Mouse (Mus musculus): ENCODE measurements around the gene Sik2.

Gene Sik2

GRCm38 (mm10) chr9:50986123-50986522, 22.8 kb downstream of the Sik2 start:
- no peak for DNase-seq (ENCODE audit: low spot score in 2 of 2)

GRCm38 (mm10) chr9:50981499-50982190, 27.2 kb downstream of the Sik2 start:
- no peak for DNase-seq (ENCODE audit: low spot score in 2 of 2)

GRCm38 (mm10) chr9:50974631-50975030, 34.2 kb downstream of the Sik2 start:
- DNase-seq (ENCODE audit: low spot score in 2 of 2), result no peak

GRCm38 (mm10) chr9:50970413-50970812, 38.5 kb downstream of the Sik2 start:
- DNase-seq (ENCODE audit: low spot score in 2 of 2), result no peak

GRCm38 (mm10) chr9:50969266-50969665, 39.6 kb downstream of the Sik2 start:
- no peak for DNase-seq (ENCODE audit: low spot score in 2 of 2)

- no peak for DNase-seq (ENCODE audit: low spot score in 2 of 2)
Observed at GRCm38 (mm10) chr9:50966277-50966676, 42.6 kb downstream of the Sik2 start.

DNA sequence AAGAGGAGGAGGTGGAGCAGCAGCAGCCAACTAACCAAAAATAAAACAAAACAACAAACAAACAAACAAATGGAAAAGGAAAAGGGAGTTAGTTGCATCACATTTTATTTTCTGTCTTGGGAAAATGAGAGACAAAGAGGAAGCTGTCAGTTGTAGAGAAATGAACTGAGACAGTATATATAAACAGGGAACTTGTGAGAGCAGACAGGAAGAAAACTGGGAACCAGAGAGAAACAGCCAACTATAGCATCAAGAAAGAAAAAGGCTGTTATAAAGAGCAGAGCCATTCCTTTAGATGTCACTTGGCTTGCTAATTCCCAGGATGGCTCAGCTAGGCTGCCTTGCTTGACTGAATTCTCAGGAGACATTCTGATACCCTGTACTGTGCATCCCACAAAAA, 43.5 kb downstream of the Sik2 start:
- no peak for DNase-seq (ENCODE audit: low spot score in 2 of 2)

DNA sequence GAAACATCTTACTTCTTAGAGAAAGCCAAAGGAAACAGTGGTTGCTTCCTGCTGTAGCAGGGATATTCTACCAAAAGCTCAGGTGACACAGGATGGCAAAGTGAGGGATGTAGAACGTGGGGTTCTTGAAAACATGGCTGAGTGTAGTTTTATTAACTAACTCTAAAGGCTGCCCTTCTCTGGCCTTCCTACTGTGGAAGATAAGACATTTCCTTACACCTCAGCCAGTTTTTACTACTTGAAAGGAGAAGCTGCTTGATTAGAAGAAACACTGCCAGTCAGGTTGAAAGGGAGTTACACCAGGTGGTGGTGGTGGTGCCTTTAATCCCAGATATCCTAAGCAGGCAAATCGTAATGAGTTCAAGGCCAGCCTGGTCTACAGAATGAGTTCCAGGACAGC, 44.0 kb downstream of the Sik2 start:
- DNase-seq (ENCODE audit: low spot score in 2 of 2), result no peak

DNA sequence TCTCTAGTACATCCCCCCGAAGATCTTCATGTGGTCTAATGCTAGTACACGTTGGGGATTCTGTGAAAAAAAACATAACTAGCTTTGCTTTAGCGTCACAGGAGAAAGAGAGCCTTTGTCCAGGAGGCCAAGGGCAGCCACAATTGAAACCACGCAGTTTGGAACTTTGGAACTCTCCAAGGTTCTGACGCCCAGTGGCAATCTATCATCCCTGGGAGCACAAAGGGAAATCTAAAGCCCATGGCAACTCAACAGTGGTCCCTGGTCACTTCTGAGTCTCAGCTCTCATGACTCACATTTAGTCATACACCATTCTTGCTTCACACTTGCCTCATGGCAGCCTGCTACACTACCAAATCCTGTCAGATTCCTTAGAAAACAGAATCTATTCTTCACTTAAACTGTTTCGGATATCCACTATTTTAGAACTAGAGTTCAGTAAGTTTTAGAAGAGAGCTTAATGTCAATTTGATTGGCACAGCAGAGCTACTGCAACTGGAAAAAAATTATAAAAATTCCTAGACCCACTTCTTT, 50.9 kb downstream of the Sik2 start:
- no peak for DNase-seq (ENCODE audit: low spot score in 2 of 2)

DNA sequence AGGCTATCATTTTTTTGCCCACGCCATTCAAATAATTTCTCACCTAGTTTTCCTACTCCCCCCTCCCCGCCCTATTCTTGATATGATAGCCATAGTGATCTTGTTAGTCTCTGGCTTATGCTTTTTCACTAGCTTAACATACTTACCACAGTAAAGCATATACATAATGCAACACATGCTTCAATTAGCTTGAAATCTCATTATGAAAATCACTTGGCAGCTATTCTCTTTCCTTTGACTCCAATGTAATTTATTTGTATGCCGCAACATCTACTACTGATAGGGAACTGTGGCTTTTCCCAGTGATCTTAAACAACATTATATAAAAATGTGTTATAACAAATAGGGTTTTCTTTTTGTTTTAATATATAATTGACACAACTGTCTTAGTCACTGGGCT, 53.7 kb downstream of the Sik2 start:
- no peak for DNase-seq (ENCODE audit: low spot score in 2 of 2)

DNA sequence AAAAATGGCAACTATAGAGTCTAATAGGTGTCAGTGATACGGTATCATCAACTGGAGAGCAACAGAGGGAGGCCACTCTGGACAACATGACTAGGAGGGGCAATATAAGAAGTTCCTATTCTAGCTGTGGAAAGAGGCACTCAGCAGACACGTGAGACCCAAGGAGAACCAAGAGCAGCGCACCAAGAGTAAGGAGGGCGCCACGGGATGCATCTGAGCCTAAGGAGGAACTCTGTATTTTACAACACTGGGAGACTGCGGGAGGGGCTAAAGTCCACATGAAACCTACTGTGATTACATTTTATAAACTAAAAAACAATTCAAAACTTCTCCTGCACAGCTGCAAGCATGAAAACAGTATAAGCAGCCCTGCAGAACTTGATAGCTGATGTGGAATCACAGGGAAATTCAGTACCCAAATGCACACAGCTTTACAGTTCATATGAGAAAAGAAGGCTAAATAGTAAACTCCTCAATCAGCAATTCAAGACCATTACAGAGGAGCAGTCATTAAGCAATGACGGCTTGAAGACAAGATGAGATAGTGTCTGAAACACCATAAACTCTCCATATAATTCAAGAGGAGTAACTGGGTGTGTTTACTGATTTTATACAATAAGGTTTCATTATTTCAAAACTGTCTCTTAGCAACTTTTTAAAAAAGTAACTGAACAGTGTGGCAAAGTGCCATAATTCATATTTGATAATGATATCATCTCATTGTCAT, 60.6 kb downstream of the Sik2 start:
- DNase-seq (ENCODE audit: low spot score in 2 of 2), result no peak

DNA sequence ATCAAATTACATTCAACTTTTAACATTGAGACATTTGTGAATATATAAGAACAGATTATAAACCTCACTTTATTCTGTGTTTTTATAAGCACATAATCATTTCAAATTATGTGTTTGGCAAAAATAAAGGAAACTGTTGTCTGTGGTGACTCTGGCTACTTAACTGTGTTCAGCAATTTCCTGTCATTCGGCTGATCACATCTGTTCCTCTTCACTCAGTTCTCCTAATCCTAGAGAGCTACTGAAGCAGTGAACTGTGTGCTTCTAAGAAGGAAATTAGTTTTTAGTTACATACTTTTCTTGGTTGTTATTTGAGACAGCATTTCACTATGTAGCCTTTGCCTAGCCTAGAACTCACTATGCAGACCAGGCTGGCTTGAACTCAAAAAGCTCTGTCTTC, 62.5 kb downstream of the Sik2 start:
- DNase-seq (ENCODE audit: low spot score in 2 of 2), result no peak

DNA sequence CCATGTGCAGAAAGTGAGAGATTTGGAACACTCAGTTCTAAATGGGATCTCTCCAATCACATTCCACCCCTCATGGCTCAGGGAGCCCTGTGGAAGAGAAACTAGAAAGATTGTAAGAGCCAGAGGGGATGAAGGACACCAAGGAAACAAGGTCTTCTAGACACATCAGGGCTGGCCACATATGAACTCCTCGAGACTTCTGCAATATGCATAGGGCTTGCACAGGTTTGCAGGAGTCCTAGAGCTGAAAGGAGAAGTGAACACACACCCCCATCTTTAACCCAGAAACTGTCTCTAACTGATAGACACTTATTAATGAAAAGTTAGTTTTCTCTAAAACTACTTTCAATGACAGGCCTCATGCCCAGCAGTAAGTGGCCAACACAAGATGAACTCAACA, 64.0 kb downstream of the Sik2 start:
- DNase-seq (ENCODE audit: low spot score in 2 of 2), result no peak

- no peak for DNase-seq (ENCODE audit: low spot score in 2 of 2)
Observed at GRCm38 (mm10) chr9:50942711-50943110, 66.2 kb downstream of the Sik2 start.

- no peak for DNase-seq (ENCODE audit: low spot score in 2 of 2)
Observed at GRCm38 (mm10) chr9:50941804-50942401, 67.0 kb downstream of the Sik2 start.

DNA sequence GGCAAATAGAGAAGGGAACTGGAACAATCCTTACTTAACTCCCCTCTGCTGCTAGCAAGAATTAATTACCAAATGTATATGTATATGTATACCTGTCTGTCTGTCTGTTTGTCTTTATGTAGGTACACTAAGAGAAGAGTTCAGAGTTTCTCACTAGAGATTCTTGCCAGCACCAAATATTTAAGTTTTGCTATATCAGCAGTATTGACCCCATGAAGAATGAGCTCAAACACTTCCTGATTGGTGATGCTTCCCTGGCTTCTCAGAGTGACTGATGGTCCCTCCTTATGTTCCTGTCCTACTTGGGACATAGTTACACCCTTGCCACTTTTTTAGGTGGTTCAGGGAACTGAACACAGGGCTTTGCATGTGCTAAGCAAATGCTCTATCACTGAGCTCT, 78.9 kb downstream of the Sik2 start:
- DNase-seq (ENCODE audit: low spot score in 2 of 2), result no peak

- DNase-seq (ENCODE audit: low spot score in 2 of 2), result no peak
Observed at GRCm38 (mm10) chr9:50925801-50926200, 83.1 kb downstream of the Sik2 start.

GRCm38 (mm10) chr9:50924454-50924853, 84.4 kb downstream of the Sik2 start:
- DNase-seq (ENCODE audit: low spot score in 2 of 2), result no peak

- no peak for DNase-seq (ENCODE audit: low spot score in 2 of 2)
Observed at GRCm38 (mm10) chr9:50922363-50923153, 86.3 kb downstream of the Sik2 start.

DNA sequence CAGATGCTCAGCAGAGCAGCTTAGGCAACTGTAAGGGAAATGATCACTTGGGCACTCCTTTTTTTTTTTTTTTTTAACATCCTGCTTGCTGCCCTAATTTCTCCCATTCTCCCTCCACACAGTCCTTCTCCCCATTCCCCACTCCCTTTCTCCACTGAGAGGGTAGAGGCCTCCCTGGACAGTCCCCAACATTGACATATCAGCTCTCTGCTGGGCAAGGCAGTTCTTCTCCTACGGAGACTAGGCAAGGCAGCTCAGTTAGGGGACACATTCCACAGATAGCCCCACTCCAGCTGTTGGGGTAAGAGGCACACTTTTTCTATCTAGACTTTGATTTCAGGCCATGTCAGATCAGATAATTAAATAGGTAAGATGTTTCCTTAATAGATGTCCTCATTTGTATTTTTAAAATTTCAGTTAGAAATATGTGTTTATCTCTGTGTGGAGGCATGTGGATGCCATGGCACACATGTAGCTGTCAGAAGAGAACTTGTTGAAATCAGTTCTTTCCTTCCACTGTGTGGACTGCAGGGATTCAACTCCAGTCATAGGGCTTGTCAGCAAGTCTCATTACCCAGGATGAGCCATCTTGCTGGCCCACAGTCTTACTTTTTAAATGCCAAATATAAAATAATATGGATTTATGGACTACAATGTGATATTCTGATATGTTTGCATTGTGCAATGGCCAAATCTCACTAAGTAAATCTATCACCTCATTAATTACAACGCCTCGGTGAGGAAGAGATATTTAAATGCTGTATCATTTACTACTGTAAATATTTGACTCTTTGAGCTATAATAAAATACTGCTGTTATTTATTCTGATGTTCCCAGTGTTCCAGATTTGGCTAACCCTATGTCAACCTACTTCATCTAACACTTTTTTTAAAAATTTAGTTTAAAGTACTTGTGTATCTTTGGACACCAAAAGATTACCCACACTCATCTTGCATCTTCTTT, 87.7 kb downstream of the Sik2 start:
- DNase-seq (ENCODE audit: low spot score in 2 of 2), result no peak

DNA sequence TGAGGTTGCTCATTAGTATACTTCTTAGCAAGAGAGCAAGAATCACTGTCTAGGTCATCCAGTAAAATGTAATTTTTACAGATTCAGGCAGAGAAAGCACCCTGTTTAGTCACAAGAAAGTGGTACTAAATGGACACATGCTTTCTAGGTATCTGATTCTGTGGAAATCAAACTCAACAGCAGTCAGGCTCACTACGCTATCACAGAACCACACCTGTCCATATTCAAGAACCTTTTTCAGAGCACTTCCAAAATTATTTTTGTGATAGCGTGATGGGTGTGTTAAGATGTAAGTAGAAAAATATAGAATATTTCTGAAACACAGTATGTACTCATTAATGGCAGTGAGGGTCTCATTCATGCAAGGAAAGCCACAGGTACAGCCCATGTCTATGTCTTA, 89.3 kb downstream of the Sik2 start:
- no peak for DNase-seq (ENCODE audit: low spot score in 2 of 2)
